Mouse (Mus musculus) hindbrain, embryonic 13.5 days (tissue): Measurements from ENCODE around the gene Cstl1. TPM values are rescaled to one million over a fixed set of nuclear protein-coding genes. Genes with fewer than 3 reads are reported as not detected.

Experiments used
- ATAC-seq: fragments of 200-750 bp; cut with Nextera tagmentation; 2 replicates; pipeline ENCODE4 v1.8.0; 2017; ENCODE audit warnings: moderate TSS enrichment; ENCODE audit not compliant: low FRiP score
- H3K27ac ChIP-seq: fragments of 300-500 bp; sonication (generic); 2 replicates; pipeline ENCODE4 v1.5.1; 2015; ENCODE audit warnings: inconsistent platforms, mild to moderate bottlenecking, moderate library complexity
- H3K27me3 ChIP-seq: fragments of 300-500 bp; sonication (generic); 2 replicates; pipeline ENCODE4 v1.6.1; 2015; ENCODE audit warnings: mild to moderate bottlenecking, inconsistent platforms
- H3K36me3 ChIP-seq: fragments of 300-500 bp; sonication (generic); 2 replicates; pipeline ENCODE4 v1.6.1; 2015; ENCODE audit warnings: mild to moderate bottlenecking, inconsistent platforms
- H3K4me1 ChIP-seq: fragments of 300-500 bp; sonication (generic); replicated peaks from 2 replicates; pipeline ENCODE4 v1.6.1; 2015; ENCODE audit warnings: inconsistent platforms
- H3K4me2 ChIP-seq: fragments of 300-500 bp; sonication (generic); 2 replicates; pipeline ENCODE4 v1.6.1; 2015; ENCODE audit warnings: inconsistent platforms, mild to moderate bottlenecking, moderate library complexity
- H3K4me3 ChIP-seq: fragments of 300-500 bp; sonication (generic); 2 replicates; pipeline ENCODE4 v1.5.1; 2015; ENCODE audit warnings: mild to moderate bottlenecking, inconsistent platforms
- H3K9ac ChIP-seq: fragments of 300-500 bp; sonication (generic); 2 replicates; pipeline ENCODE4 v1.6.1; 2015; ENCODE audit warnings: mild to moderate bottlenecking, inconsistent platforms
- H3K9me3 ChIP-seq: fragments of 300-500 bp; sonication (generic); 2 replicates; pipeline ENCODE4 v1.6.1; 2016; ENCODE audit warnings: inconsistent platforms
- WGBS: fragments of 180-500 bp; shearing (Covaris S2); methylation state at CpG from one replicate; pipeline ENCODE4 v1.1.7; 2015; 5-methylcytosine and 5-hydroxymethylcytosine counted together
- polyA plus RNA-seq: library from polyadenylated mRNA; unstranded; fragments of >200 nt; fragmentation: Nextera tagmentation; extraction: Ambion mirVana; gene quantifications from 2 replicates; pipeline ENCODE4 v1.2.1, GENCODE M21; 2015

Gene Cstl1
- polyA plus RNA-seq: not detected in 2 replicates

GRCm38 (mm10) chr2:148750058-148750457 lies at the start of gene Cstl1:
Gene Cstl1 (plus strand): TSS chr2:148750358.
- Histone ChIP-seq H3K27ac (no peak within 1 kb of the TSS), H3K4me3 (no peak within 1 kb of the TSS), H3K4me2 (no peak within 1 kb of the TSS), H3K27me3 (0 out of 2 replicates have a peak, but pooled peaks cover 6% of the 10 kb centered on the region), H3K36me3 (no peaks in the 10 kb centered on the region), H3K4me1 (no peaks in the 10 kb centered on the region), H3K9me3 (no peaks in the 10 kb centered on the region), H3K9ac (no peak within 1 kb of the TSS)
- 81% methylated on average over 1 of the region's 1 CpGs for WGBS
- no peak for ATAC-seq

- Histone ChIP-seq H3K4me3 (no peak overlapping the region), H3K4me2 (no peak overlapping the region), H3K27ac (no peak overlapping the region), H3K36me3 (peaks cover 43% of the 10 kb centered on the region), H3K4me1 (no peaks in the 10 kb centered on the region), H3K9ac (no peak overlapping the region), H3K9me3 (no peaks in the 10 kb centered on the region), H3K27me3 (no peaks in the 10 kb centered on the region)
- 75% methylated on average over 15 of the region's 15 CpGs for WGBS
- ATAC-seq: peak; percentile 77
Measured at GRCm38 (mm10) chr2:148706409-148707201, 43.6 kb upstream of the Cstl1 start.

DNA sequence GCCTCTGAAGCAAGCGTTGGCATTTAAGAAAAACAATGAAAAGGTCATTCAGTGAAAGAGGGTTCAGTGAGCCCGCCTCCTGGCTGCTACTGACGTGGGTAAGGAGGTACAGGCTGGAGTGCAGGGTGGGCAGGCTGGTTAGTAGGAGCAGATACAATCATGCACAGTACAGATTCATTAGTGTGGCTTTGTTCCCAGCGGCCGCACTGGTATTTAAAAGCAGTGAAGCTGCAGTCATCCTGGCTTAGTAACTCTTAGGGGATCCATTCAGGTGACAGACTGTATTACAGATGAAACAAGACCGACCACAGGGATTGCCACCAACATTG lies 43.0 kb upstream of the Cstl1 start:
- Histone ChIP-seq H3K4me1 (no peaks in the 10 kb centered on the region), H3K36me3 (peaks cover 49% of the 10 kb centered on the region), H3K27me3 (no peaks in the 10 kb centered on the region), H3K4me2 (no peak overlapping the region), H3K9me3 (no peaks in the 10 kb centered on the region), H3K9ac (no peak overlapping the region), H3K4me3 (no peak overlapping the region), H3K27ac (no peak overlapping the region; the same call in 1 of the 2 replicates)
- peak; percentile 52 for ATAC-seq
- WGBS: 57% methylated on average over 6 of the region's 6 CpGs

DNA sequence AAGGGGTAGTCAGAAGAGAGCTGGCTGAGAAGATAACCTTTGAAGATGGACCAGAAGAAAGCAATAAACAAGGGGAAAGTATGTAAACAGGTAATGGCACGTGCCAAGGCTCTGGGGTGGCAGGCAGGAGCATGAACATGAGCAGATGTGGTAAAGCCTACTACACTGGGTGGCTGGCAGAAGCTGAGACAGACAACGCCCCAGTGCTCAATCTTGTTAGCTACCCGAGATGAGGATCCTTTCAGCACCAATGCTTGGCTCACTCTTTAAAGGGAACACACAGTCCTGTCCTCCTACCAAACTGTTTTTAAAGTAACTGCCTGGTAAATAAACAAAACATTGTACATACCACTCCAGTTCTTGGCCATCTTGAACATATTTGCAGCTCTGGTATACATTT lies 37.8 kb upstream of the Cstl1 start:
- H3K27ac ChIP-seq: no peak overlapping the region
- H3K9me3 ChIP-seq: no peaks in the 10 kb centered on the region
- no peak overlapping the region for H3K4me3 ChIP-seq
- no peak overlapping the region for H3K9ac ChIP-seq
- H3K4me1 ChIP-seq: no peaks in the 10 kb centered on the region
- no peaks in the 10 kb centered on the region for H3K27me3 ChIP-seq
- H3K36me3 ChIP-seq: peaks cover 31% of the 10 kb centered on the region
- H3K4me2 ChIP-seq: no peak overlapping the region
- ATAC-seq: no peak
- 92% methylated on average over 3 of the region's 3 CpGs for WGBS

DNA sequence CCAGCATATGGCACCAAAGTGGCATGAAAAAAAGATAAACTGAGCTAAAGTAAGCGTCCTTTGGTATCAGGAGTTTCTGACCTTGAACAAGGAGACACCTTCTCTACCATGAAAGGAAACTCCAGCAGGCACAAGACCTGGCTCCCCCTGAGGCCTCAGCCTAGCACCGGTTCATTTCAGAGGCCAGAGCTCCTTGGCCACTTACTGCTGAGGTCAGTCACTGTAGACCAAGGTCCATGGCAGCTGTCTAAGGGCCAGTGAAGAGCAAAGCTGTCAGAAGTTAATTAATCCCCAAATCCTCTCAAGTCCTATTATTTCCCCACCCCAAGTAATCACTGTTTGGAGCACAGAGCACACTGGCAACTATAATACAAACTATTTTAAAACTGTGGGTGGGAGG lies 33.1 kb upstream of the Cstl1 start:
- no peak overlapping the region for H3K4me2 ChIP-seq
- H3K9me3 ChIP-seq: no peaks in the 10 kb centered on the region
- H3K27ac ChIP-seq: no peak overlapping the region
- 84% methylated on average over 2 of the region's 2 CpGs for WGBS
- H3K4me3 ChIP-seq: no peak overlapping the region
- no peak overlapping the region for H3K9ac ChIP-seq
- H3K4me1 ChIP-seq: no peaks in the 10 kb centered on the region
- H3K27me3 ChIP-seq: no peaks in the 10 kb centered on the region
- ATAC-seq: no peak
- H3K36me3 ChIP-seq: peaks cover 4% of the 10 kb centered on the region

- Histone ChIP-seq H3K4me1 (no peaks in the 10 kb centered on the region), H3K27me3 (no peaks in the 10 kb centered on the region), H3K36me3 (no peaks in the 10 kb centered on the region), H3K9me3 (no peaks in the 10 kb centered on the region), H3K27ac (no peak overlapping the region), H3K9ac (no peak overlapping the region), H3K4me2 (no peak overlapping the region), H3K4me3 (no peak overlapping the region)
- 86% methylated on average over 2 of the region's 2 CpGs for WGBS
- no peak for ATAC-seq
Measured at GRCm38 (mm10) chr2:148719271-148719995, 30.7 kb upstream of the Cstl1 start.

DNA sequence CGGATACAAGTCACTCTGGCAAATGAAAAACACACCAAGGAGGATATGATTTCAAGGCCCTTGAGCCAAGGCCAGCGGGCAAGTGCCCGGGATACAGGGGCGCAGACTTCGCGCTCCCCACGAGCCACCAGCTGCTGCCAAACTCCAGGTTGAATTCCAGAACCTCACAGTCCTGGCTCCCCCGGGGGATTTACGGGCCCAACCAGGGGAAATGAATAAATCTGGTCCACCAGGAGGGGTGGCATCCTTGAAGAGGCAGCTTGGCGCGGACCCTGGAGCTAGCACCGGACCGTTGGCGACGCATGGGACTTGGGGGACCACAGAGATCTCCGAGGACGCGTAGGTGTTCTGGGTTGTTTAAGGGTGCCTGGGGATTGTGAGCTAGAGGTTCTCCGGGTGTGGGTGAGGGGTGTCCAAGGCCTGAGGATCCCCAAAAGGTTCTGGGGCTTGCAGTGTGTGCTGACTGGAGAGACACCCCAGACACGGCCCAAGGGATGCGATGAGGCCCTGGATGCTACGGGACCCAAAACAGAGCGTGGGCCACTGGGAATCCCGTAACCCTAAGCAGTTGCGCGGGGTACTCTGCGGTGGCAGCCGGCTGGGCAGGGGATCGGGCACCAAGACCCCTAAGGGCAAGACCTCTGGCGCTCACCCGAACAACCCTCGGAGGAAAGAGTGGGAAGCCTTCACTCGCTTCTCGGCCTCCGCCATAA lies 18.4 kb upstream of the Cstl1 start:
- Histone ChIP-seq H3K9me3 (peaks cover 6% of the 10 kb centered on the region; the same call in 1 of the 2 replicates), H3K9ac (peak overlapping the region; percentile 92), H3K4me3 (peak overlapping the region; percentile 85), H3K36me3 (no peaks in the 10 kb centered on the region), H3K27me3 (no peaks in the 10 kb centered on the region), H3K27ac (peak overlapping the region; percentile 77), H3K4me2 (peak overlapping the region; percentile 90), H3K4me1 (peaks cover 26% of the 10 kb centered on the region)
- WGBS: under 1% methylated on average over 35 of the region's 35 CpGs
- peak; percentile 87 for ATAC-seq

DNA sequence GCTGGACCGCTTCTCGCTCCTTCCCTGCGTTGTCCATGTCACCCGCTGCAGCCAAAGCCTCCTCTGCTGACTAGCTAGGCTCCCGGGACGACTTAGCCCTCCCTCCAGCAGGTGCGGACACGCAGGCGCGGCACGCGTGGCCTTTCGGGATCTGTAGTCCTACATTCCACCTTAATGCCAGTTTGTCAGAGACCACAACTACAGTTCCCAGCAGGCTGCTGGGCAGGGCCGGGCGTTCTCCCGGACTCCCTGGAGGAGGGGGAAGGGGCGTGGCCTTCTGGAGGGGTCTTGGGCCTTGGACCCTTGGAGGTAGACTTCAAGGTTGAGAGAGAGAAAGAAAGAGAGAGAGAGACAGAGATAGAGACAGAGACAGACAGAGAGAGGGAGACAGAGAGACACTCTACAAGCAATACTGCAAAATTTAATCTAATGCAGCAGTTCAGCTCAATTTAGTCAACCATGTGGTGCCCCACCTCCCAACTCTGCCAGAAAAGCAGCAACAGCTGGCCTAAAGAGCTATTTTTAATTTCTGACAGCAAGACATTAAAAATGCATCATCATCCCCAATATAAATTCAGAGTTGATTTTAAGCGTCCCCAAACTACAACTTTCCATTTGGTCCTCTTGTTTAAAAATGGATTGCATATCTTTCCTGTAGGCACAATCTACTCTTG lies 17.7 kb upstream of the Cstl1 start, which contains the start of gene Napb:
Gene Napb (minus strand): TSS at position 141 of the 674 bp plus-strand sequence.
- peak within 1 kb of the TSS; percentile 85 for H3K4me3 ChIP-seq
- peak within 1 kb of the TSS; percentile 77 for H3K27ac ChIP-seq
- peaks cover 6% of the 10 kb centered on the region; the same call in 1 of the 2 replicates for H3K9me3 ChIP-seq
- 4% methylated on average over 18 of the region's 18 CpGs for WGBS
- H3K4me2 ChIP-seq: peak within 1 kb of the TSS; percentile 90
- H3K27me3 ChIP-seq: no peaks in the 10 kb centered on the region
- ATAC-seq: peak; percentile 100
- H3K9ac ChIP-seq: peak within 1 kb of the TSS; percentile 92
- H3K4me1 ChIP-seq: peaks cover 26% of the 10 kb centered on the region
- no peaks in the 10 kb centered on the region for H3K36me3 ChIP-seq

DNA sequence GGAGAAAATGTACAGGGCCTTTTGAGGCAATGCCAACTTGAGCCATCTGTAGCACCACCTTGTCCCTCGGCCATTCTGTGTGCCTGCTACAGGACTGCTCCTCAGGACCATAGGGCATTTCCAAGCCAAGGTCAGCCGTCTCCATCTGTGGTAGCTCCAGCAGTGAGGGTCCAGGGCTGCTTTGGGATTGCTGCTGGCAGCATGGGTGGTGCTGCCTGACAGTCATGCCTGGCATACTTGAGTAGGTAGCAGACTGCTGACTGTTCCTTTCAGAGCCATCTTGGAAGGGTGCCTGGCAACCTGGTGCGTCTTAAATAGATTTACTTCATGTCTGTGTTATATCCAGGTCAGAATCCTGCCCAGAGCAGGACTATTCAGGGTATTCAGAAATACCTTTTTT lies 7.2 kb upstream of the Cstl1 start:
- H3K27me3 ChIP-seq: no peaks in the 10 kb centered on the region
- no peak overlapping the region for H3K27ac ChIP-seq
- no peaks in the 10 kb centered on the region for H3K36me3 ChIP-seq
- no peaks in the 10 kb centered on the region for H3K4me1 ChIP-seq
- no peak overlapping the region for H3K4me3 ChIP-seq
- no peaks in the 10 kb centered on the region for H3K9me3 ChIP-seq
- no peak overlapping the region for H3K4me2 ChIP-seq
- no peak for ATAC-seq
- H3K9ac ChIP-seq: no peak overlapping the region
- 68% methylated on average over 3 of the region's 3 CpGs for WGBS

DNA sequence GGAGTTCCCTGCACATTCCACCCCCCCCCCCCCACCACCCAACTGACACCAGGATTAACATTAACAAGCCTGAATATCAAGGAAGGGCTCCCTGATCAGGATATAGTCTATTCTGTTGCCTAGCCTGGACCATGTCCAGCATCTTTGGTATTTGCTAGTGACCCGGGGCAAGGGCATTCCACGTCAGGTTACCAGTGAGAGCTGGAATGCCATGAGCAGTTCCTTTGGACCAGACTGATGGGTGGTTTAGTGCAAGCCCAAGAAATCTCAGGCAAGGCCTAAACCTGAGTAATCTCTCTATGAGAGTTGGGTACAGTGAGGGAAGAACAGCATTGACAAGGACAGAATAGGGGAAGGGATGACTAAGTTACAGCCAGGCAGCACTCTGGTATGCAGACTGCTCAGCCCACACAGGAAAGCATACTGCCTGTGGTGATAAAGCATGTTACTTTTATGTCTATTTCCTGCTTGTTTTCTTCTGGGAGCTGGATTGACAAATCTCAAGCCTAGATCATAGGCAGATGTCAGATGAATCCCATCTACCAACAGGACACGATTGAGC lies 6.2 kb upstream of the Cstl1 start:
- no peak overlapping the region for H3K27ac ChIP-seq
- no peaks in the 10 kb centered on the region for H3K36me3 ChIP-seq
- ATAC-seq: no peak
- no peaks in the 10 kb centered on the region for H3K27me3 ChIP-seq
- no peak overlapping the region for H3K4me2 ChIP-seq
- WGBS: 82% methylated on average over 3 of the region's 3 CpGs
- H3K4me1 ChIP-seq: no peaks in the 10 kb centered on the region
- H3K9me3 ChIP-seq: no peaks in the 10 kb centered on the region
- H3K4me3 ChIP-seq: no peak overlapping the region
- H3K9ac ChIP-seq: no peak overlapping the region

- Histone ChIP-seq H3K4me1 (no peaks in the 10 kb centered on the region), H3K9ac (no peak overlapping the region; the same call in 1 of the 2 replicates), H3K4me2 (peak overlapping the region; percentile 61), H3K4me3 (peak overlapping the region; percentile 34), H3K27me3 (0 out of 2 replicates have a peak, but pooled peaks cover 6% of the 10 kb centered on the region), H3K27ac (no peak overlapping the region), H3K36me3 (no peaks in the 10 kb centered on the region), H3K9me3 (no peaks in the 10 kb centered on the region)
- WGBS: 19% methylated on average over 15 of the region's 15 CpGs
- ATAC-seq: peak; percentile 85
Measured at GRCm38 (mm10) chr2:148751893-148752813, 2.0 kb downstream of the Cstl1 start.
